Mouse (Mus musculus) brown adipose tissue, adult 24 weeks (tissue): ENCODE results near the gene Sf3b4. TPM values are rescaled to one million over a fixed set of nuclear protein-coding genes. Genes with fewer than 3 reads are reported as not detected.
"Not testable (repeated sequence)": the region's sequence is repeated elsewhere in the genome, so short reads cannot be mapped to it uniquely, and the experiment has no call there.

ENCODE experiments used
- H3K27ac ChIP-seq: fragments of 200-500 bp; replicated peaks from 2 replicates; pipeline ENCODE4 v1.5.1; 2012; ENCODE audit warnings: low read depth, mild to moderate bottlenecking, low read length
- H3K4me1 ChIP-seq: fragments of 200-500 bp; 2 replicates; pipeline ENCODE4 v1.6.1; 2012; ENCODE audit warnings: low read length, mixed read lengths; ENCODE audit not compliant: control insufficient read depth, insufficient read depth, insufficient read length
- H3K4me3 ChIP-seq: fragments of 200-500 bp; 2 replicates; pipeline ENCODE4 v1.5.1; 2012; ENCODE audit warnings: low read depth, mild to moderate bottlenecking, low read length, moderate library complexity; ENCODE audit not compliant: insufficient read depth
- polyA plus RNA-seq: library from polyadenylated mRNA; stranded (reverse); fragments of >200 nt; gene quantifications from 2 replicates; pipeline ENCODE4 v1.2.4, GENCODE M21; 2012; ENCODE audit not compliant: missing spikeins, insufficient read depth, insufficient read length

Gene Sf3b4
- polyA plus RNA-seq, 1 experiment: 13.6 TPM

DNA sequence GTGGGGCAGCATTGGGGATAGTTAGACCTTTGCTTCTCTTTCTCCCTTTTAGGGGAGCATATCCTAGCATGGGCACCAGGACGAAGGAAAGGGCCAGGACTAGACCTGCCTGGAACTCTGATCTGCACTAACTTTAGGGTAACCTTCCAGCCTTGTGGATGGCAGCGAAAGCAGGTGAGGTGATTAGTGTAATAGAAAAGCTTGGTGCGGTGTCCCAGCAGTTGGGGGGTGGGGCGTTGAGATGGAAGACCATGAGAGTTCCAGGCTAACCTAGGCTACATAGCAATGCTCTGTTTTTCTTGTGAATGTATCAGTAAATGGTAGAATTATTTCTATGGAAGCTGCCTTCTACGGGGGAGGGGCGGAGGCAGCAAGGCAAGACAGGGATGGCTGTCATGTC lies 9.1 kb upstream of the Sf3b4 start:
- H3K4me1 ChIP-seq: peaks cover 8% of the 10 kb centered on the region
- no peak overlapping the region for H3K27ac ChIP-seq
- no peak overlapping the region for H3K4me3 ChIP-seq

DNA sequence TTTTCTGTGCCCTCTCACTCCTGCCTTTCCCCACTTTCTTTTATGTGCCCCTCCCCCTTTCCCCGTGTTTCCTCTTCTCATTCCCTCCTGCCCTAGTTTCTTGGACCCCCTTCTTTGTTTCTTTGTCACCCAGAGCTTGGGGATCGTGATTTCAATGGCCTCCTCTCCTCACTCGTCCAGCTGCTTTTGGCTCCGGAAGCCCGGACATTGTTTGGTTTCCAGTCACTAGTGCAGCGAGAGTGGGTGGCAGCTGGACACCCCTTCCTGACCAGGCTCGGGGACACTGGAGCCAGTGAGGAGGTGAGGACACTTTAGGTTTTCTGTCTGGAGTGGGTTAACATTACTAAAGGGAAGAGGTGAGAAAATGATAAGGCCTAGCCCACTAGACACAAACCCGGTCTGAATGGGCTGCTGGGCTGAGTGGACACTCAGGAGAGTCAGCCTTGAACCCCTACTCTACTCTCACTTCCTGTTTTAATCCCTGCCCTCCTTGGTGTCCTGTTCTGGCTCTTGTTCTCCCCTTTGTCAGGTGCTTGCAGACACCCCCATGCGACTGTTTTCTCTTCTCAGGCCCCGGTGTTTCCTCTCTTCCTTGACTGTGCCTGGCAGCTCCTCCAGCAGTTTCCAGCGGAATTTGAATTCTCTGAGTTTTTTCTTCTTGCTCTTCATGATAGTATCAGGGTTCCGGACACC lies 3.5 kb upstream of the Sf3b4 start:
- H3K4me1 ChIP-seq: peaks cover 18% of the 10 kb centered on the region
- peak overlapping the region; percentile 95 for H3K27ac ChIP-seq
- H3K4me3 ChIP-seq: peak overlapping the region; percentile 55

DNA sequence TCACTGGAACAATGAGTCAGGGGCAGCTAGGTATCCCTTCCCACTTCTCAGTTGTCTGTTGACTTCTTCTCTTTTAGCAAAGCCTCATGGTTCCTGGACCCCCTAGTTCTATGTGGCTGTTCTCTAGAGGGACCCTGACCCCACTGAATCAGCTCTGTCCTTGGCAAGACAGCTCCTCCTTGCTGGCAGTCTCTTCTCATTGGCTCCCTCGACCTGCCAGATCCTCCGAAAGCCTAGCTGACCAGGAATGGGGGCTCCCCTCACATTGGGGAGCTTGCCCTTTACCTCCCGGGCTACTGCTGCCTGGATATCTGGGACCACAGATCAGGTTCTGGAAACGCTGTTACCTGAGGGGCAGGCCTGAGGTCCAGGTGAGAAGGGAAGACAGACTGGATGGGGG lies 1.9 kb upstream of the Sf3b4 start:
- Histone ChIP-seq H3K4me3 (peak overlapping the region; percentile 77; the same call in 1 of the 2 replicates), H3K4me1 (peaks cover 18% of the 10 kb centered on the region), H3K27ac (peak overlapping the region; percentile 96)

DNA sequence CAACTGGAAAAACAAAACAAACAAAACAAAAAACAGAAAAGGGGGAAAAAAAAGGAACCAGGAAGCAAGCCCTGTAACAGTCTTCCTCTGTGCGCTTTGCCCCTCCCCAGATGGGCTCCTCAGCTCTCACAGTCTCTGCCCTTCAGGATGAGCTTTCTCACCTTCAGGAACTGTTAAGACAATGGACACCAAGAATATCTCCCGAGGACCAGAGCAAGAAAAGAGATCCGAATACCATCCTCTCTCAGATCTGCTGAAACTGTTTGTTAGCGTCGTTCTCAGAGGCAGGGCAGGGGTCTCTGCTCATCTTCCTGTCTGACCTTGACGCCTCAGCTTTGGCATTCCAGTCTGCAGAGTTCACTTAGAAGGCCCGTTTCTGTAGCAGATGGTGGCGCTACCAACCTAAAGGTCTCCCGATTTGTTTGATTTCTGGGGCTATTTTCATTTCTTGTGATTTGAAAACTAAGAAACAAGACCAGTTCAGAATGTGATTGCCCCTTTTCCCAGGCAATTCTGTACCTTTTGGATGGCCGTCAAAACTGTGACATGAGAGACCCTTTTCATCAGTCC lies 1.1 kb upstream of the Sf3b4 start:
- Histone ChIP-seq H3K4me3 (peak overlapping the region; percentile 77), H3K4me1 (peaks cover 18% of the 10 kb centered on the region)

DNA sequence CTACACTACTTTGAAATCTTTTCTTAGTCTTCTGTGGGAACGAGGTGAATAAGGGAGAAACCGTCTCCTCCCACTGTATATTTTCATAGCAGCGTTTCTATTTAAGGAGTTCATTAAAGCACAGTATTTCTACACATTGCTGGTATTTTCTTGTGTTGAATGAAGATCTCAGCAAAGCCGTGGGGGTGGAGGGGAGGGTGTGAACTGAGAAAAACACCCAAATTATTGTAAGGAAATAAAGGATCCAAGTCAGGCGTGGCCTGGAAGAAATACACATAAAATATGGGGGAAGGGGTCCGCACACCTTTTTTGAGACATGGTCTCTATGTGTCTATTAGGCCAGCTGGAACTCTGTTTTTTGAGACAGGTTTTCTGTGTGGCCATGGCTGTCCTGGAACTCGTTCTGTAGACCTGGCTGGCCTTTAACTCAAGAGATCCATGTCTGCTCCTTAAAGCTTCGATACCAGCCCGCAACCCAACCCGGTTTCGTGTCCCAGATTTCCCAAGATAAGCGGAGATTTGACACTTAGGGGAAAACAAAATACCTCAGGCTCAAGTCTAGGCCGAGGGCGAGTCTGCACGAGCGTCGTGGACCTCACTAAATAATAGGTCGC lies 442 bp upstream of the Sf3b4 start:
- peaks cover 18% of the 10 kb centered on the region for H3K4me1 ChIP-seq
- H3K27ac ChIP-seq: peak overlapping the region; percentile 96
- peak overlapping the region; percentile 77 for H3K4me3 ChIP-seq

More for the DNA sequence above, 1.1 kb upstream of the Sf3b4 start:
- peak overlapping the region; percentile 96 for H3K27ac ChIP-seq

DNA sequence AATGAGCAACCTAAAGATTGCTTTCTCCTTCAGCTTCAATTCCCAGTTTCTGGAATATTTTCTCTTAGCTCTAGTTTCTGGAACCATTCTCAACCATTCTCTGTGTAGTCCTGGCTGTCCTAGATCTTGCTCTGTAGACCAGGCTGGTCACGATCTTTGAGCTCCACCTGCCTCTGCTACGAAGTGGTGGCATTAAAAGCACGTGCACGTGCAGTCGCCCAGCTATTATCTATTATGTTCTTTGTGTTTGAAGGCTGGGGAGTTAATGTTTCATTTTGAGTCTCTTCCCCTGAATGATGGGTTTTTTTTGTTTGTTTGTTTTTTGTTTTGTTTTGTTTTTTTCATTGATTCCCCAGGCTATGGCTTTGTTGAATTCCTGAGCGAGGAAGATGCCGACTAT lies 1.1 kb downstream of the Sf3b4 start:
- Histone ChIP-seq H3K4me1 (peaks cover 18% of the 10 kb centered on the region), H3K4me3 (peak overlapping the region; percentile 98), H3K27ac (no peak overlapping the region)

DNA sequence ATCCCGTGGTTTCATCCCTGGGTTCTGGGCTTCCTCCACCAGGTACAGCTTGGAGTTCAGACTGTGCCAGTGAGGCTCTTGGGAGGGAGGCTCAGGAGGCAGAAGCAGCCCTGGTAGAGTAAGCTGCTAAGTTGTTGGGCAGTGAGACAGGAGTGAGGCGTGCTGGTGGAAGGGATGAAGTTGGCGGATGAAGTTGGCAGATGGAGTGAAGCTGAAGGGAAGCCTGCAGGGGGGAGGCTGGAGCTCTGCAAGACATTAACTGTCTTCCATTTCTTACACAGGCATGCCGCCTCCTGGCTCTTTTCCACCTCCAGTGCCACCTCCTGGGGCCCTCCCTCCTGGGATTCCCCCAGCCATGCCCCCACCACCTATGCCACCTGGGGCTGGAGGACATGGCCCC lies 1.9 kb downstream of the Sf3b4 start:
- H3K27ac ChIP-seq, H3K4me3 ChIP-seq: not testable (repeated sequence)
- peaks cover 18% of the 10 kb centered on the region for H3K4me1 ChIP-seq

DNA sequence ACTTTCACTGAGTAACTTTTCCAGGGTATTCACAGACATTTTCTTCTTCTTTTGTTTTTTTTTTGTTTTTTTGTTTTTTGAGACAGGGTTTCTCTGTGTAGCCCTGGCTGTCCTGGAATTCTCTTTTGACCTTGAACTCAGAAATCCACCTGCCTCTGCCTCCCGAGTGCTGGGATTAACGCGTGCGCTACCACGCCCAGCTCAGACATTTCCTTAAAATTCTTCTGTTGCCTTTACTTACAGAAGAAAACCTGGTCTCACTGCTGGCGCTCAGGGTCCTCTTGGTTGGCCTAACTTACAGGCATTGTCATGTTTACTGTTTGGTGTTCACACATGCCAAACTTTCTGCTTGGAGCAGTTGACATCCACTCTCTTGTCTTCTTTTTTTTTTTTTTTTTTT lies 3.1 kb downstream of the Sf3b4 start:
- Histone ChIP-seq H3K27ac (no peak overlapping the region), H3K4me1 (peaks cover 16% of the 10 kb centered on the region), H3K4me3 (no peak overlapping the region)

DNA sequence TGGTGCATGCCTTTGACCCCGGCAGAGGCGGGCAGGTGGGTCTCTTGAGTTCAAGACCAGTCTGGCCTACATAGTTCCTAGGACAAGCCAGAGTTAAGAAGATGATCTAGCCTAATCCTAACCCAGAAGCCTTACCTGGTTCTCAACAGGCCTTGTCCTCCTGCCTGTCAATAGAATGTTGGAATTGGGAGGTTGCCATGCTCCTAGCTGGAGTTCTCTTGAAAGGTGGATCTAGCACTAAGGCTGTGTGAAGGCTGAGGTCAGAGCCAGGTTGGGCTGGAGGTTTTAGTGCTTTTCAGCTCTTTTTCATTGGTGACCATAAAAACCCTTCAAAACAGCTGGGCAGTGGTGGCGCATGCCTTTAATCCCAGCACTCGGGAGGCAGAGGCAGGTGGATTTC lies 6.3 kb downstream of the Sf3b4 start:
- Histone ChIP-seq H3K4me3 (no peak overlapping the region), H3K27ac (no peak overlapping the region), H3K4me1 (no peaks in the 10 kb centered on the region; the same call in 1 of the 2 replicates)

DNA sequence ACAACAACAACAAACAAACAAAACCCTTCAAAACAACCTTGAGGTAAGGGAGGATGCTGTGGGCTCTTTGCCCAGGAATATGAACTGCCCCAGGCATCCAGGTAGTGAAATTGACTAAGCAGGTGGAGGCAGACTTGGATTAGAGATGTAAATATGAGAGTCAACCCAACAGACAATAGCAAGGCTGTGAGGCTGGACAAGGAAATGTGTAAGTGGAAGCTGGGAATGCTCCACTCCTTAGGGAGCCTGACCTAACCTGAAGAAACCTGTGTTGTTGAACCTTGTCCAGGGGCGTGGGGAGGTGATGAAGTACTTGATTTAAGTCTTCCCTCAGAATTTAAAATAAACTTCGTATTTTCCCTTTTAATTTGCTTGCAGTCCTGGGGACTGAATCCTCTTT lies 6.8 kb downstream of the Sf3b4 start:
- no peaks in the 10 kb centered on the region; the same call in 1 of the 2 replicates for H3K4me1 ChIP-seq
- H3K4me3 ChIP-seq: no peak overlapping the region
- H3K27ac ChIP-seq: no peak overlapping the region

DNA sequence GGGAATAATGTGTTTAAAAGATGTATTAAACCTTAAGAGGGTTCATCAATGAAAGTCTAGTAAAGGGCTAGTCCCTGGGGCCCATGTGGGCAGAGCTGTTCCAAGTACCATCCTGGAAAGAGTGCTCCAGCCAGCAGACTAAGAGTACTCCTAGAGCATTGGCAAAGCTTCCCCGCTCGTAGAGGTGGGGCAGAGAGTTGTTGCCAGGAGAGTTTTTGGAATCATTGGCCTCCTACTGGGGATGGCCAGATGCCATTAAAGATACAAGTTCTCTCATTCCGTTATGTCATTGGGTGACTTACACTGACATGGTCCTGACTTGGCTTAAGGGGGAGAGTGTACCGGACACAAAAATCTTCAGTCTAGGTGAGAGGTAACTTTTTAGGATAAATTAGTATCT lies 7.4 kb downstream of the Sf3b4 start:
- Histone ChIP-seq H3K27ac (no peak overlapping the region), H3K4me3 (no peak overlapping the region), H3K4me1 (no peaks in the 10 kb centered on the region)

DNA sequence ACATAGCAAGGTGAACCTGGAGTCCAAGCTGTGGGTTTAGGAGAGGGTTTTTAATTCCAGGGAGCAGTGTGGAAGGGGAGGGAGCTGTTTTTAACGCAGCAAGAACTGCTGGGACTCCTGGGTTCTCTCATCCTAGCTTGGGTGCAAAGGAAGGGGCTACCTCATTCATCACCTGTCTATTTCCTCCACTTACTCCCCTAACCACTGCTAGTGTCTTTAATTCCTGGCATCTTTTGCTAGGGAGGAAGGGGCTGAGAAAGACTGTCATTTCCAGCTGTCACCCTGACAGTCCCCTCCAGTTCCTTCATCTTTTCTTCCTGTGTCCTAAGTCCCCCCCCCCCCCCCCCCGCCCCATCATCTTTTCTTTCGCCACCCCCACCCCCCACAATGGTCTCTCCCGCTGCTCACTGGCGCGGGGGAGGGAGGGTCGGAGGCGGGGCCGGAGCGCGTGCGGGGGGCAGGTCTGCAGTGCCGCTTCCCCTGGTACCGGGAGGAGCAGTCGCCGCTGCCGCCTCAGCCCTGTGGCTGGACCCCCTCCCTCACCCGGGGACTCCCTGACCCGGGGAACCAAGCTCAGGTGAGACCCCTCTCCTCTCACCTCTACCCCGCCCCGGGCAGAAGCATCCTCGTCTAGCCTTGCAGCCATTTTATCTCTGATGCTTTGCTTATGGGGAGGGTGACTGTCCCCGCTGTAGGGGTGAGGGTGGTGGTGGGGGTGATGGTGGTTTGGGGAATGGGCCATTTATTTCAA lies 8.8 kb downstream of the Sf3b4 start, which contains the start of gene Sv2a:
Gene Sv2a, plus strand, starts transcription at position 425 of the 751 bp plus-strand sequence.
- H3K27ac ChIP-seq: no peak within 1 kb of the TSS
- peak within 1 kb of the TSS; percentile 31; the same call in 1 of the 2 replicates for H3K4me3 ChIP-seq
- H3K4me1 ChIP-seq: no peaks in the 10 kb centered on the region

DNA sequence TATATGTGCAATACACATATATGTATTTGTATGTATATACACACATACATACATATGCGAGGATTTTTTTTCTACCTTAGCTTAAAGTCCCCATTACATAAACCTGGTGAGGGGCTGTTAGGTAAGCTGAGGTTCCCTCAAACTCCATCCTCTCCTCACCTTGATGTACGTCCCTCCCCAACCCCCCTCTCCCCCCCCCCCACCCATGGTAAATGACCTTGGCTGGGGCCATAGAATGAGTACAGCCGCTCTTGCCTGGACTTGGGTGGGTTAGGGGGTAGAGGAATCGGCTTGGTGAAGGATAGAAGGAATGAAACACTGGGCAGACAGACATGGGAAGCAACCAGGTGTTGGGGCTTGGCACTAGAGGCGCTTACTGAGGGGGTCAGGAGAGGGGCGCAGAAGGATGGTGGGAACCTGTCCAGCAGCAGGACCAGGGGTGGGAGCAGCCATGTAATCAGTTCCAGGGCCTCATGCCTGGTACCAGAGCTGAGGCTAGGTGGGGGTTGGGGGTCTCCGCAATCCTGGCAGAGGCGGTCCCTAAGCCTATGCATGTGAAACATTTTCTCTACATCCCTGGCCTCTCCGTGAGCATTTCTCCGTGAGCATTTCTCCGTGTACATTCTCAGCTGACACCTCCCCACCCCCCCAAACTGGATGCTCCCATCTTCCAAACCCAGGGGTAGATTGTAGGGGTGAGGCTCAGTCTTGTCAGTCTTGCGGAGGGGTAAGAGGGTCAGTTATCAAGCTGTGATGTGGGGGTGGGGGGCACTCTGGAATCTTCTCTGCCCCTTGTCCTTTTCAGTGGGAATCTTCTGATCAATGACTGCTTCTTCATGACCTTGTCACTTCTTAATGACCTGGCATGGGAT lies 9.6 kb downstream of the Sf3b4 start:
- Histone ChIP-seq H3K4me3 (no peak overlapping the region), H3K27ac (no peak overlapping the region), H3K4me1 (no peaks in the 10 kb centered on the region)

DNA sequence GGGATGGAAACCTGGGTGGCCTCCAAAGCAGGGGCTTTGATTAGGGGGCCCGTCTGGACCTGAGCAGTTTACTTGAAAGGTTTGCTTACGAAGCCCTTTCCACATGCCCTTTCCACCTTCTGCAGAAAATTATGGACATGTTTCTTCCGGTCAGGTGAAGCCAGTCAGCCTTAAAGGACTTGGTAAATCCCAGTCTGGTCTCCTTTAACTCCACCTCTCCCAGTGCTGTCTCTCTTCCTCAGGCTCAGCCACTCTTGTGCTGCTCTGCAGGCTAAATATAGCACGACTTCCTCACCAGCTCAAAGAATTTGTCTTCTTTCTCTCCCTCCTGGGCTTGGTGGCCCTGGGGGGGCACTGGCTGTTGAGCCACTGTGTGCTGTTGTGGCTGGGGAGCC lies 10.2 kb downstream of the Sf3b4 start:
- no peak overlapping the region for H3K4me3 ChIP-seq
- H3K4me1 ChIP-seq: no peaks in the 10 kb centered on the region
- no peak overlapping the region for H3K27ac ChIP-seq
